Mouse (Mus musculus) heart, embryonic 16.5 days (tissue): ENCODE measurements around the gene Hbb-bh2. TPM values are rescaled to one million over a fixed set of nuclear protein-coding genes. Genes with fewer than 3 reads are reported as not detected.

Experiments used
- ATAC-seq: fragments of 200-750 bp; cut with Nextera tagmentation; replicated peaks from 2 replicates; pipeline ENCODE4 v1.8.0; 2017; ENCODE audit warnings: moderate number of reproducible peaks; ENCODE audit not compliant: insufficient read depth, low FRiP score; ENCODE audit errors: extremely low read depth
- H3K27ac ChIP-seq: fragments of 300-500 bp; sonication (generic); 2 replicates; pipeline ENCODE4 v1.5.1; 2014; ENCODE audit warnings: mild to moderate bottlenecking, low read length, control low read depth, moderate library complexity
- H3K27me3 ChIP-seq: fragments of 300-500 bp; sonication (generic); 2 replicates; pipeline ENCODE4 v1.6.1; 2014; ENCODE audit warnings: low read length, mixed read lengths; ENCODE audit not compliant: control insufficient read depth, insufficient read depth
- H3K36me3 ChIP-seq: fragments of 300-500 bp; sonication (generic); 2 replicates; pipeline ENCODE4 v1.6.1; 2014; ENCODE audit not compliant: control insufficient read depth, insufficient read depth
- H3K4me1 ChIP-seq: fragments of 300-500 bp; sonication (generic); 2 replicates; pipeline ENCODE4 v1.6.1; 2014; ENCODE audit warnings: low read length, mixed read lengths; ENCODE audit not compliant: control insufficient read depth, insufficient read depth
- H3K4me2 ChIP-seq: fragments of 300-500 bp; sonication (generic); 2 replicates; pipeline ENCODE4 v1.6.1; 2014; ENCODE audit warnings: low read depth, mild to moderate bottlenecking, control low read depth, low read length
- H3K4me3 ChIP-seq: fragments of 300-500 bp; sonication (generic); 2 replicates; pipeline ENCODE4 v1.5.1; 2014; ENCODE audit warnings: mild to moderate bottlenecking, control low read depth, low read length
- H3K9ac ChIP-seq: fragments of 300-500 bp; sonication (generic); 2 replicates; pipeline ENCODE4 v1.6.1; 2014; ENCODE audit warnings: low read length, control low read depth
- H3K9me3 ChIP-seq: fragments of 300-500 bp; sonication (generic); replicated peaks from 2 replicates; pipeline ENCODE4 v1.6.1; 2016; ENCODE audit warnings: low read length; ENCODE audit not compliant: control insufficient read depth
- WGBS: fragments of 180-500 bp; shearing (Covaris S2); extraction: QIAGEN DNeasy Blood & Tissue Kit; methylation state at CpG from one replicate; pipeline ENCODE4 v1.1.7; 2014; 5-methylcytosine and 5-hydroxymethylcytosine counted together
- polyA plus RNA-seq: library from polyadenylated mRNA; unstranded; fragments of >200 nt; fragmentation: Nextera tagmentation; extraction: Ambion mirVana; gene quantifications from 2 replicates; pipeline ENCODE4 v1.2.1, GENCODE M21; 2015

The Hbb-bh2 gene
- not detected in 2 replicates for polyA plus RNA-seq

DNA sequence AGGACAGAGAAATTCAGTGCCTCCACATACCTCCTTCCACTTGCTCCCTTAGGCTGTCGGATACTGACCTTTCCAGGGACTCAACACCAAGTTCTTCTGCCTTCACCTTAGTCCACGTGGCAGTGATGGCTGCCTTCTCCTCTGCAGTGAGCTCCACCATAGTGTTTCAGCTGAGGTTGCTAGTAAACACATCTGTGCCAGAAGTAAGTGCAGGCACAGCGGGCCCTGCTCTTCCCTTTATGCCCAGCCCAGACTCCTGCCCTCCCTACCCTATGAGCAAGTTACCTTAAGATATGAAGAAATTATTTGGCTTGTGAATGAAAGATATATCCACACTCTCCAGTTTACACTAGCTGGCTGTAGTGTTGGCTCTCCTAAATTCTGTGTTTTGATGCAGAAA lies at the start of gene Hbb-bh2:
Hbb-bh2 (minus strand) TSS at position 253 of the 400 bp plus-strand sequence.
- Histone ChIP-seq H3K4me3 (no peak within 1 kb of the TSS), H3K9me3 (no peaks in the 10 kb centered on the region), H3K36me3 (no peaks in the 10 kb centered on the region), H3K27ac (no peak within 1 kb of the TSS), H3K4me1 (no peaks in the 10 kb centered on the region), H3K9ac (no peak within 1 kb of the TSS), H3K27me3 (no peaks in the 10 kb centered on the region), H3K4me2 (no peak within 1 kb of the TSS)
- ATAC-seq: no peak
- WGBS: 73% methylated on average over 3 of the region's 3 CpGs

DNA sequence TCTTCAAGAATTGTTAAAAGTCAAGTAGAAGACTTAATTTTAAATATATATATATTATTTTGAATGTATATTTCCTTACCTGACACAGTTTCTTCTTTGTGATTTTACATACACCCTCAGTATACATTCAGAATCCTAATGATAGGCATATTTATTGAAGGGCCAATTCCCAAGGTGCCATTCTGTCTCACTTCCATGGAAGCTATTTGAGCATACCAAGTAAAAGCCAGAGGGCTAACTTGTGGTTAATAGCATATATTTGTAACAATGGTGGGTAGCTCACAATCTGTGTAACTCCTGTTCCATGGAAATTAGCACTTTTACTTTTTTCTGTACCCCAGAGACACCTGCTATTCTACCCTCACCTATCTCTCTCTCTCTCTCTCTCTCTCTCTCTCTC lies 45.8 kb upstream of the Hbb-bh2 start, which contains the start of gene Olfr66:
Olfr66 (minus strand) TSS at position 101 of the 400 bp plus-strand sequence.
- Histone ChIP-seq H3K27ac (no peak within 1 kb of the TSS), H3K4me2 (no peak within 1 kb of the TSS), H3K4me1 (no peaks in the 10 kb centered on the region), H3K4me3 (no peak within 1 kb of the TSS), H3K36me3 (no peaks in the 10 kb centered on the region), H3K9ac (no peak within 1 kb of the TSS), H3K9me3 (no peaks in the 10 kb centered on the region), H3K27me3 (no peaks in the 10 kb centered on the region)
- no peak for ATAC-seq

DNA sequence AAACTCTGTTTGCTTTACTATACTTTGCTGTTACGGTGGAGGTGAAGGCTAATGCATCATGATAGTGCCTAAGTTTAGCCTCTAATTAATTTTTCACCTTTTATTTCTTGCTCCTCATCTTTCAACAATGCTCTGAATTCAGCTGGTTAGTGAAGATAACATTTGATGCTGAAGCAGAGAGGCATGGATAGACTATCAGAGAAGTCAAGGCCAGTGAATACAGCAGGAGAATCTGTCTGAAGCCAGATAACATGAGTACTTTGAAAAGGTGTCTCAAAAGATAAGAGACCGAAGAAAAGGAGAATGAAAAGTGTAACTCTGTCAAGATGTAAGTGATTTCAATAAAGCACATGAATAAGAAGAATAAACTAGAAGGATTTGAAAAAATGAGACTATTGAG lies 36.8 kb upstream of the Hbb-bh2 start:
- no peak for ATAC-seq
- no peak overlapping the region for H3K9ac ChIP-seq
- H3K9me3 ChIP-seq: no peaks in the 10 kb centered on the region
- 55% methylated on average over 2 of the region's 2 CpGs for WGBS
- no peaks in the 10 kb centered on the region for H3K4me1 ChIP-seq
- H3K27ac ChIP-seq: no peak overlapping the region
- no peak overlapping the region for H3K4me3 ChIP-seq
- no peaks in the 10 kb centered on the region for H3K36me3 ChIP-seq
- no peaks in the 10 kb centered on the region for H3K27me3 ChIP-seq
- H3K4me2 ChIP-seq: no peak overlapping the region

DNA sequence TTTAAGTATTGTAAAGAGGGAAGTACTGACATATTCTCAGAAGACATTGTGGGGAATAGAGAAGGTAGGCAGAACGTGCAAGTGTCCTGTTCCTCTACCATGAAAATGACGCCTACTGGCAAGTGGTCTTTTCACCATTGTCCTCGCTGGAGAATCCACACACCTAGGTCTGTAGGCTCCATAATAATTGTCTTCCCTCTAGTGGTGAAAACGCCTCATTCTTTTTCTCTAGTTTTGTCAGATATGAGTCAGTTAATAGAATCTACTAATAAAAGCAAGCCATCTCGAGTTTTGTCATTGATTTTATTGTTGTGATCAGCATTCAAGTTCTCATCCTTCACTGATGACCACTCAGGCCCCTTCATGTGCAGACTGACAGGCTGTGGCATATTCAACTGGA lies 34.1 kb upstream of the Hbb-bh2 start:
- 38% methylated on average over 5 of the region's 5 CpGs for WGBS
- no peak overlapping the region for H3K9ac ChIP-seq
- no peak for ATAC-seq
- H3K27me3 ChIP-seq: no peaks in the 10 kb centered on the region
- H3K36me3 ChIP-seq: no peaks in the 10 kb centered on the region
- no peaks in the 10 kb centered on the region for H3K4me1 ChIP-seq
- no peak overlapping the region for H3K27ac ChIP-seq
- H3K9me3 ChIP-seq: no peaks in the 10 kb centered on the region
- no peak overlapping the region for H3K4me2 ChIP-seq
- no peak overlapping the region for H3K4me3 ChIP-seq

- no peaks in the 10 kb centered on the region for H3K27me3 ChIP-seq
- no peaks in the 10 kb centered on the region for H3K9me3 ChIP-seq
- no peaks in the 10 kb centered on the region for H3K36me3 ChIP-seq
- no peak overlapping the region for H3K27ac ChIP-seq
- 0% methylated on average over 1 of the region's 1 CpGs for WGBS
- H3K9ac ChIP-seq: no peak overlapping the region
- no peak overlapping the region for H3K4me3 ChIP-seq
- H3K4me2 ChIP-seq: no peak overlapping the region
- no peak for ATAC-seq
- no peaks in the 10 kb centered on the region for H3K4me1 ChIP-seq
Measured at GRCm38 (mm10) chr7:103873064-103873463, 32.7 kb upstream of the Hbb-bh2 start.

DNA sequence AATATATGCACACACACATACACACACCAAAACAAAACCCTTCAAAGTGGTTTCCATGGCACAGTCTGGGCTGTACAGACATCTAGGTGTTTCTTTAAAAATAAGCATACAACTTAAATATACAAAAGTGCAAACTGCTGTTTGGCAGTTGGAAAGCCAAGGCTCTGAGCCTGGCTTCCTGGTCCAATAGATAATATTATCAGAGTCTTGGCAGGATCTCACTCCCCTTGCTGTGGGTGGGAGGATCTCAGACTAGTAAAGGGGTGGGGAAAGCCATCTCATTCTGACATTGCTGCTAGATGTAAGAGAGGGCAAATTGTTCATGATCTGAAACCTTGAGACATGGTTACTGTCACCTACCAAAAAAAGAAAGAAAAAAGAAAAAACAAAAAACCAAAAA lies 30.3 kb upstream of the Hbb-bh2 start:
- no peak overlapping the region for H3K4me3 ChIP-seq
- no peaks in the 10 kb centered on the region for H3K4me1 ChIP-seq
- no peak overlapping the region for H3K4me2 ChIP-seq
- H3K9ac ChIP-seq: no peak overlapping the region
- no peaks in the 10 kb centered on the region for H3K27me3 ChIP-seq
- no peaks in the 10 kb centered on the region for H3K36me3 ChIP-seq
- no peak overlapping the region for H3K27ac ChIP-seq
- 0 out of 2 replicates have a peak, but pooled peaks have one; percentile 18 for ATAC-seq
- no peaks in the 10 kb centered on the region for H3K9me3 ChIP-seq

DNA sequence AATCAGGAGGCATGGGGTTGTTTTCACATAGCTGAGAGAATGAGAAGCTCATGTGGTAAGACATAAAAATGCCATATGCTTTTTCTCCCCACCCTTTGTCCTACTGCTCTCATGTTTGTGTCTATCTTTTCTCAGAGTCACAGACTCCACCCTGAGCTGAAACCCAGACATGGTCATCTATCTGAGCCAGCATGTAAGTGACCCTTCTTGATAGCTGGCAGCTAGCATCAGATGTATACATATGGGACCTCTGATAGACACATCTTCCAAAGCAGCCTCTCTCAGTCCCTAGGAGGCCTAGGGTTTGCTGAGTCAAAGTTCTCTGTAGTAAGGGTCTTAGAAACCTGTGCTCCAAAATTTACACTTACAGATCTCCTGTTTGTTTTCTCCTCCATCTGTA lies 25.4 kb upstream of the Hbb-bh2 start:
- ATAC-seq: no peak
- Histone ChIP-seq H3K27ac (no peak overlapping the region), H3K4me1 (no peaks in the 10 kb centered on the region), H3K4me3 (no peak overlapping the region), H3K27me3 (no peaks in the 10 kb centered on the region), H3K9me3 (no peaks in the 10 kb centered on the region), H3K9ac (no peak overlapping the region), H3K4me2 (no peak overlapping the region), H3K36me3 (no peaks in the 10 kb centered on the region)

DNA sequence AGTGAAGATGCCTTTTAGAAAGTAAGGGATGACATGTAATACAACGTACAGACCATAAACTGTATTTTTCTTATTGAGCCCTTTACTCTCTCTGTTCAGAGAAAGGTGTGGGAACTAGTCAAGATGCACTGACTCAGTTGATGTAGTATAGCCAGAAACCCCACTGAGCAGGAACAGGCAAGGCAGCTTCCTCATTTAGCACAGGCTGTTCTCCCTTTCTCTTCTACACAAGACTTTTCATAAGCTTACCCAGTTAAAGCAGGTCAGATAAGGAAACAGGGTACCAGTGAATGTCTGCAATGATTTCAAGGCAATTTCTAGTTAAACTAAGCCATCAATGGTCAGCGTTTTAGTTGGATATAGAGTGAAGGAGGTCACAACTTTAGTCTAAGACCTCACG lies 21.2 kb upstream of the Hbb-bh2 start:
- no peak overlapping the region for H3K9ac ChIP-seq
- no peaks in the 10 kb centered on the region for H3K4me1 ChIP-seq
- H3K4me3 ChIP-seq: no peak overlapping the region
- no peaks in the 10 kb centered on the region for H3K9me3 ChIP-seq
- H3K4me2 ChIP-seq: no peak overlapping the region
- 68% methylated on average over 3 of the region's 3 CpGs for WGBS
- ATAC-seq: no peak
- no peaks in the 10 kb centered on the region for H3K27me3 ChIP-seq
- H3K36me3 ChIP-seq: no peaks in the 10 kb centered on the region
- no peak overlapping the region for H3K27ac ChIP-seq

DNA sequence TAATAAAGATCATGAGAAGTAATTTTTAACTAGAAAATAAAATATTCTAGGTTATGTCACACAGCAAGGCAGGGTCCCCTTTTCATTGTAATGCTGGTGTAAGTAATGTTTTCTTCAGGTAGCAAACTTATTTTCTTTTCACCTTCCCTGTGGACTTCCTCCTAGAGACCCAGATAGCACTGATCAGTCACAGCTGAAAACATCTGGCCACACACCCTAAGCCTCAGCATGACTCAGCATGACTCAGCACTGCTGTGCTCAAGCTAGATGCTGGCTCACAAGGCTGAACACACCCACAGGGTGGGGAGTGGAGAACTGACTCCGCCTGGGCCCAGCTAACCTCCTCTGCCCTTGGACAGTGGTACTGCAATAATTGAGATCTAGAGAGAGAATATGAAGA lies 20.5 kb upstream of the Hbb-bh2 start:
- Histone ChIP-seq H3K4me2 (no peak overlapping the region), H3K9me3 (no peaks in the 10 kb centered on the region), H3K4me1 (no peaks in the 10 kb centered on the region), H3K9ac (no peak overlapping the region), H3K36me3 (no peaks in the 10 kb centered on the region), H3K27me3 (no peaks in the 10 kb centered on the region), H3K27ac (no peak overlapping the region), H3K4me3 (no peak overlapping the region)
- WGBS: 48% methylated on average over 1 of the region's 1 CpGs
- ATAC-seq: peak; percentile 49; the same call in 1 of the 2 replicates

- Histone ChIP-seq H3K27ac (no peak overlapping the region), H3K4me1 (no peaks in the 10 kb centered on the region), H3K4me3 (no peak overlapping the region), H3K9me3 (no peaks in the 10 kb centered on the region), H3K36me3 (no peaks in the 10 kb centered on the region), H3K4me2 (no peak overlapping the region), H3K27me3 (no peaks in the 10 kb centered on the region), H3K9ac (no peak overlapping the region)
- WGBS: 10% methylated on average over 2 of the region's 2 CpGs
- ATAC-seq: no peak
Measured at GRCm38 (mm10) chr7:103859076-103859475, 18.8 kb upstream of the Hbb-bh2 start.
